Mouse (Mus musculus): Measurements from ENCODE around the gene Mat2a. TPM values are rescaled to one million over a fixed set of nuclear protein-coding genes. Genes with fewer than 3 reads are reported as not detected.
"Not testable (repeated sequence)": the region's sequence is repeated elsewhere in the genome, so short reads cannot be mapped to it uniquely, and the experiment has no call there.

Gene Mat2a
- total RNA-seq (2021), result 100 to 1,000 TPM; 155 to 171 TPM

DNA sequence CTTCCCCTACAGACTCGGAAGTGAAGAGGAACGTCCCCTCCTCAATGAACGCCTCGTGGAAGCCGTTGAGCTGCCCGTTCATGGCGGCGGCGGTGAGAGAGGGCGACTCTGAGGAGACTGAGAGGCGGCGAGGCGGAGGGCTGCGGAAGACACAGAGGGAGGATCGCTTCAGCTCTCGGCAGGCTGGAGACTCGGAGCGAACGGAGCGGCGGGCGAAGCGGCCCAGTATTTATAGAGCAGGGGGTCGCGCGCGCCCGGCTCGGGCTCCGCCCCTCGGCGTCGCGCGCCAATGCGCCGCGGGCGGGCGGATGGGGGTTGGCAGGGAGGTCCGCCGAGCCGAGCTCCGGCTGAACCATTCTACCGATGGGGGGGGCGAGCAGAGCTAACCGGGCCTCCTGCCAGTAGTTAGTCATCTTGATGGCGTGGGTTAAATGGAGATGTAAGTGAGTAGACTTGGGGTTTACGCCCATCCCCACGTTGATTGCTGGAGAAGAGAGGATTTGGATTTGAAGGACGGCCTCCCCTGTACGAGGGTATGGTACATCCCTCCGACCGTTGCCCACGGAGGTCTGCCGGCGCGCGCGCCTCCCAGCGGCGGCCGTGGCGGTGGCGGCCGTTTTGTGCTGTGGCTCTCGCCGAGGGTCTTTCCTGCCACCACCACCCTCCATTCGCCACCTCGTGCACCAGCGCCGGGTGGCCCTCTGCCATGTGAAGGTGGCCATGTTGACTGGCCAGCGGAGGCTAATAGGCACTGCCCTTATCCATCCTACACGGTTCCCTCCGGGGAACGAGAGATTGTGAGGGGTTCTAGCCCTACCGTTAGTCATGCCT lies at the start of gene Mat2a:
Gene Mat2a (minus strand): TSS at position 204 of the 831 bp plus-strand sequence.
- DNase-seq (ENCODE audit: extremely low spot score in 1 of 2, low spot score in 1 of 2), result peak; percentile 91 to 95

DNA sequence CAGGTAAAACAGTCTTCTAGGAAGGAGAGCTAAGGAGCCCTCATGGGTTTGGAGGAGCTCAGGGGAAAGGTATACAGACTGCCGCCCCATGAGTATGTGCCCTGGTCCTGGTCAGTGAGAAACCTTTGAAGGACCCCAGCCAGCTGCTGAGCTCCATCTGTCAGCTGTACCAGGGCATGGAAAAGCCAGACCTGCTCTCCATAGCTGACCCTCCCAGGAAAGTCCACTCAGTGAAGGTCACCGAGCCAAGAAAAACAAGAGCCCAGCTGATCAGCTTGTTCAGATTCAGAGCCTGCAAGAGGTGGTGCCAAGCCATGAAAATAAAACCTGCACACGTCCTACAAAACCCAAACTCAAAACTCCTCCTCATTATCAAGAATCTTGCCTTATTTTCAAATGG lies 49.5 kb upstream of the Mat2a start:
- DNase-seq (ENCODE audit: extremely low spot score in 1 of 2, low spot score in 1 of 2), result no peak

DNA sequence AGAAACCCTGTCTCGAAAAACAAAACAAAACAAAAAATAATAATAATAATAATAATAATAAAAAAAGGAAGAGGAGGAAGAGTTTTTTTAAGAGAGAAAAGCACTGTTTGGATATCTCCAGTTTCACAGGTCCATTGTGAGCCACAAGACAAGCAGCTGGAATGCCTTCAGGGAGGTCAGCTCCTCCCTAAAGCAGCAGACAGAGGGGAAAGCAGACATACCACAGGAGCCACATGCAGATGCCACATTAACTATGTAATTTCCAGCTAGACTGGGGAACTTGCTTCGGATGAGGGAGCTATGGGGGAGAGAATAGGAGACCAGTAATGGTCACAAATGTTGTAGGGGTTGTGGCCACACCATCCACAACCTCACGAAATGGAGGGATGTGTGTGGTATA lies 47.9 kb upstream of the Mat2a start:
- DNase-seq (ENCODE audit: extremely low spot score in 1 of 2, low spot score in 1 of 2), result no peak

DNA sequence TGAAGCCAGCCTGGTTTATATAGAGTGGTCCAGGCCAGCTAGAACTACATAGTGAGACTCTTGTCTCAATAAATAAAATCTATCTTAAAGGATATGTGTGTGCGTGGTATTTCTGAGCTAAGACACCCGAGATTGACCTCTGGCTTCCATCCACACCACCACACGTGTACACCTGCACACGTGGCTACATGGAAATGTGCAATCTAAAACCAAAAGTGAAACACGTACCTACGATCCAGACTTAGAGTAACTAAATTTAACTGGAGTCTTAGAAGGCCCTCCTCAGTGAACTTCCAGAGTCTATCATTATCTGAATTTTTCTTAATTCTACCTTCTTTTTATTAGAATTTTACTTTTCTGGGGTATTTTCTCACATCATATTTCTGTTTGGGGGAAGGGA lies 46.9 kb upstream of the Mat2a start:
- no peak for DNase-seq (ENCODE audit: extremely low spot score in 1 of 2, low spot score in 1 of 2)

DNA sequence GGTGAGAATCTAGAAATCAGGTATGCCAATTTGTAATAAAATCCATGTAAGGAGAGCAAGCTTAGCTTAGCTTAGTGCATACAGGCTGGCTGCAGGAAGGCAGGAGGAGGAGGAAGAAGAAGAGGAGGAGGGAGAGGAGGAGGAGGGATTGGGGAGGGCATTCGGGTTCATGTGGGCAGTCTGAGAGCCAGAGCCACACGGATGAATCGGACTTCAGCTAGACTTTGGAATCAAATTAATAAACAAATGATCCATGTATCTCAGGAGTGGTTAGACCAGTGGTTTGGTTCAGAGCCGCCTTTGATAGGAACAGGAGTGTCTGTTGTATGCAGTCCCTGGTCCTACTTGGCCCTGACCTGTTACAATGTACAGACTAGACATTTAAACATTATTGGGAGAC lies 45.5 kb upstream of the Mat2a start:
- no peak for DNase-seq (ENCODE audit: extremely low spot score in 1 of 2, low spot score in 1 of 2)

DNA sequence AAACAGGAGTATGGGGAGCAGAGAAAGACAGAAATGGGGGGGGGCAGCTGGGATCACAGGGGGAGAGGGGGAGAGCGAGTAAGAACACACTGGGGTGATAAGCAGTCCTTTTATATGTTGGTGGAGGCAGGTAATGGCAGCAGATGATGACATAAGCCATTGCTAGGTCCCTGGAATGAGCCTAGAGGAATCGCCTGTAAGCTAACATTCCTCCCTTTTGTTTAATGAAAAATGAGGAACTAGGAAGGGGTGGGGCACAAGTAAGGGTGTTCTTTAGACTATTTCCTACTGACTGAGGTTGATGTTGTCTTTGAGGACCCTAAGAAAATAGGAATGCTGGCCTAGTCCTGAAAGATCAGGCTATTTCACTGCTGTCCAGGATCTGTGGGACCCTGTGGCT lies 42.8 kb upstream of the Mat2a start:
- no peak for DNase-seq (ENCODE audit: extremely low spot score in 1 of 2, low spot score in 1 of 2)

DNA sequence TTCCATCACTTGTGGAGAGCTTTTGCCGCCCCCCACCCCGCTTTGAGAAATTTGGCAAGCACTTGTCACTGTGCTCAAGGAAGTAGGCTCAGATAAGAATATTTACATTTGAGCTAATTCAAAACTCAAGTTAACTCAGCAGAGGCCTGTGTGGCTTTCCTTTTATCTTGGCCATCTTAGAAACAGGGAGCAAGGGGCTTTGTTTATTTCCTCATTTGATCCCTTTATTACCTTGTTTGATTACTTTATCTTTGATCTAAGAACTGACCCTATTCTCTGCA lies 41.0 kb upstream of the Mat2a start:
- DNase-seq (ENCODE audit: extremely low spot score in 1 of 2, low spot score in 1 of 2), result no peak

DNA sequence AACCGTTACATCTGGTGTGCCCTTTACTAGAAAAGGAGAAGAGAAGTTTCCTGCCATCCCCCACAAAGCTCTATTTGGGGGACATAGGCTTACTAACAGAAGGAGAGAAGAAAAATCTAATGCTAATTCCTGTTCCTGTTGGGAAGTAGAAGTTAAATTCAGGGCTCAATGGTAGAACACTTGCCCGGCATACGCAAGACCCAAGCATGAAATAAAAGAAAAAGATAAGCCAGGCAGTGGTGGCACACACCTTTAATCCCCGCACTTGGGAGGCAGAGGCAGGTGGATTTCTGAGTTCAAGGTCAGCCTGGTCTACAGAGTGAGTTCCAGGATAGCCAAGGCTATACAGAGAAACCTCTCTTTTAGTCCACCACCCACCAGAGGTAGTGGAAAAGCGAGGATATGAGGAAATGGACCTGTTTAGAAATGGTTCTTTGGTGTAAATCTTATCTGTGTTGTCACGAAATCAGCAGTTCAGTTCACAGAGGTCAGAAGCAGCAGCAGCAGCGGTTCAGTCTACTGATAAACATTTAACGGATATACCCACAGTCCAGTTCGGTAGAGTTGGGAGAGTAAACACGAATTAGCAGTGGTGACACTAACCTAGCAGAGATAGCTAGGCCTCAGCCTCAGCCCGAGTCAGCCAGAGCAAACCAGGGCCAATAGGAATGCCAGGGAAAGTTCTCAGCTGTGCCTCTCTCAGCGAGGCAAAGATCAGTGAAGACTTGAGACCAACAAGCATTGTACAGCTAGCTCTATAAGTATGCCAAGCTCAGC lies 40.5 kb upstream of the Mat2a start:
- DNase-seq (ENCODE audit: extremely low spot score in 1 of 2, low spot score in 1 of 2), result no peak

DNA sequence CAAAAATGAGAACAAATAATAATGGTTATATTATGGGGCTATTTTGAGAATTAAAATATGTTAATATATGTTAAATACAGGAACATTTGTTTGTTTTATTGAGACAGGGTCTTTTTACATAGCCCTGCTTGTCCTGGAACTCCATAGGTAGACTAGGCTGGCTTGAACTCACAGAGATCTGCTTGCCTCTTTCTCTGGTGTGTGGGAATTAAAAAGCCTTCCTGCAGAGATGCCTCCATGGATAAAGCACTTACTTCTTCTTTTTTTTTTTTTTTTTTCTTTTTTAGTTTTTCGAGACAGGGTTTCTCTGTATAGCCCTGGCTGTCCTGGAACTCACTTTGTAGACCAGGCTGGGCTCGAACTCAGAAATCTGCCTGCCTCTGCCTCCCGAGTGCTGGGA lies 39.3 kb upstream of the Mat2a start:
- DNase-seq (ENCODE audit: extremely low spot score in 1 of 2, low spot score in 1 of 2), result not testable (repeated sequence)

DNA sequence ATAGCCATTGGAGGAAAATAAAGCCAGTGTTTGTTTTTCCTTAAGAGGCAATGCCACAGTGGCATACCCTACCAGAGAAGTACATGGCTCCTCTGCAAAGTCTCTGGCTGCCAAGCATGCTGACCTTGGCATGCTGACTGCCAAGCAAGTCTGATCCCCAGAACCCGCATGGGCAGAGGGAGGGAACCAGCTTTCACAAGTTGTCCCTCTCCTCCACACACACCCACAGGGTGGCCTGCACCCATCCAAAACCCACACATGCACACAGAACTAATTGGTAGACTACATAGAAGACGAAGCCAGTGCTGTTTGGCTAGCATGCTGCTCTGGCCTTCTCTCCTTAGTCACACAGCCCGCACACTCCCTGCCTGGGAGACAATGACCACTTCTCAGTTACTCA lies 38.3 kb upstream of the Mat2a start:
- no peak for DNase-seq (ENCODE audit: extremely low spot score in 1 of 2, low spot score in 1 of 2)

DNA sequence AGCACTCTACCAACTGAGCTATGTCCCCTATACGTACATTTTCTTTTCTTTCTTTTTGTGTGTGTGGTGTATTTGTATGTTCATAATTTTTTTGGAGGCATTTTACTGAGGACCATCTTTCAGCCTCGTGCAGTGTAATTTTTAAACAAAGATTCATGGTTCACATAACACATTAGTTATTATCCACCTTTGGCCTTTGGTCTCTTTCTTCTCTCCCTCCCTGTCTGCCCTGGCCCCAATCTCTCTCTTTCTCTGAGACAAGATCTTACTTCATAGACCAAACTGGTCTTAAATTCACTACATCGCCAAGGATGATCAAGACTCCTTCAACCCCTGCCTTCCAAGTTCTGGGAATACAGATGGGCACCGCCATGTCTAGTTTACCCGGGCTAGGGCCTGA lies 37.5 kb upstream of the Mat2a start:
- no peak for DNase-seq (ENCODE audit: extremely low spot score in 1 of 2, low spot score in 1 of 2)

DNA sequence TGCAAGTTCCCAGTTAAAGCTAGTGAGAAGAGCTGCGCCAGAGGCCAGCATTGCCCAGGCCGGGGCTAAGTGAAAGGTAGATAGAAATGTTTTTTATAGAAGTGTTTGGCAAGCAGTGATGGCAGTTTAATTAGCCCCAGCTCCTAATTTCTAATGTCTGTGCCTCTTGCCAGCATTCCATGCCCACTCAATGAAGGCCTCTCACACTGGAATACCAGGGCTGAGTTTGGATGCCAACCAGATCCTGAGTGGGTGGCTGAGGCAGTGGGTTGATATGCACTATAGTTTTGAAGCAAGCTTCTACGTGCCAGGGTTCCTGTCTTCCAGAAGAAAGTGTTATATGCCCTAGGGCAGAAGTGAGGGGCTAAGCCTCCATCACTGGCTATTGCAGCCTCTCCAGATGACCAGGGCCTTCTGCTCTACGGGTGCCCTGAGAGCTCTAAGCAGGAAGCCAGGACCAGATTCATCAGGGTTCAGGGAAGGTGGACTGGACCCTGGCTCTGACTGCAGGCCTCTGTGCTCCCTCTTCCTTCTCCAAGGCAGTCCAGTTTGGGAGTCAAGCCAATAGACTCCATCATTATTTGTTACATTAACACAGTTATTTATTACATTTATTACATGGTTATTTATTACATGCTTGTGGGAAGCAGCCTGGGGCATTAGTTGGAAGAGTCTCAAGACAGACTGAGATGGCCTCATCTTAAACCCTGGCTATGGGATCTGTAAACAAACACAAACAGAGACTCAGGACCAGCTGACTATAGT lies 36.0 kb upstream of the Mat2a start:
- no peak for DNase-seq (ENCODE audit: extremely low spot score in 1 of 2, low spot score in 1 of 2)

DNA sequence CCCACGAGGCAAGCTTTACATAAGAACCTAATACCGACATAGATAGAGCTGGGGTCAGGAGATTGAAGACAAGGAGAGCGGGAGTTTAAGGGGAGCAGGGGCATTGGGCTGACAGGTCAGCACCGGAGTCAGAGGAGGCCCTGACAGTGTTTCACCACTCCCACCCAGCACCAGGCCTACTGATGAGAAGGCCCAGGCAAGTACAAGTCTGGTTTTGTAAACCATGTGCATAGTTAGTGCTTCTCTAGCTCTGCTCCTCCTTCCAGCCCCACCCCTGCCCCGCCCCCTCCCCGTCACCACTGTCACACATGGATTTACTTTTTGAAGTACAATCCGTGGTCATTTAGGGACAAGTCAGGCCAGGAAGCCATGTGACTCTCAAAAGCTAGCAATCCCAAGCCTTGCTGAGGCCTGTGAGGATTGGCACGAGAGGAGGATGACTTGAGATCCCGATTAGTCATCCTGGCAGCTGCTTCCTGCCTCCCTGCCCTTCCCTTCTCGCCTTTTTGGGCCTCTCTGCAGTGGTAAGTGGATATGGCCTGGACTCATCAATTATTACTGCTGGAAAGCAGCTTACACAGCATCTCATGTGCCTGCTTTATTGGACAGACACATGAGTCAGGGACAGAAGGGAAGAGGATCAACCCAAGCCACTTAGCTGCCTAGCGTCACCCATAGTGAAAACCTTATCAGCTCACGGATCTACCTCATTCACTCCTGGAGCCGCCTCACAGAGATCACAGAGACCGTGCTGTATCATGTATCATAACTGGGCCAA lies 34.1 kb upstream of the Mat2a start:
- DNase-seq (ENCODE audit: extremely low spot score in 1 of 2, low spot score in 1 of 2), result no peak

DNA sequence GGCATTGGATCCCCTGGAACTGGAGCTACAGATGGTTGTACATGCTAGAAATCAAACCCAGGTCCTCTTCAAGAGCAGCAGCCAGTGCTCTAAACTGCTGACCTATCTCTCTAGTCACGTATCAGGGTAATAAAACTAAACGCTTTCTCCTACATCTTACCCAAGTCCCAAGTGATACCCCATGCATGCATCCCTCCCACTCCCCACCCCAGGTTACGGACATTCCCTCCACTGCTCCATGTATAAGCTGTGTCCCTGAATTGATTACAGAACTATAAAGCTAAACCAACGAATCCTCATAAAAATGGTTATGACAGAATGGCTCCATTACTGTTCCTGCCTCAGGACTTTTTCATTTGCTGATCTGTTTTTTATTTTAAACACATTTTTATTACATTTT lies 26.8 kb upstream of the Mat2a start:
- no peak for DNase-seq (ENCODE audit: extremely low spot score in 1 of 2, low spot score in 1 of 2)

DNA sequence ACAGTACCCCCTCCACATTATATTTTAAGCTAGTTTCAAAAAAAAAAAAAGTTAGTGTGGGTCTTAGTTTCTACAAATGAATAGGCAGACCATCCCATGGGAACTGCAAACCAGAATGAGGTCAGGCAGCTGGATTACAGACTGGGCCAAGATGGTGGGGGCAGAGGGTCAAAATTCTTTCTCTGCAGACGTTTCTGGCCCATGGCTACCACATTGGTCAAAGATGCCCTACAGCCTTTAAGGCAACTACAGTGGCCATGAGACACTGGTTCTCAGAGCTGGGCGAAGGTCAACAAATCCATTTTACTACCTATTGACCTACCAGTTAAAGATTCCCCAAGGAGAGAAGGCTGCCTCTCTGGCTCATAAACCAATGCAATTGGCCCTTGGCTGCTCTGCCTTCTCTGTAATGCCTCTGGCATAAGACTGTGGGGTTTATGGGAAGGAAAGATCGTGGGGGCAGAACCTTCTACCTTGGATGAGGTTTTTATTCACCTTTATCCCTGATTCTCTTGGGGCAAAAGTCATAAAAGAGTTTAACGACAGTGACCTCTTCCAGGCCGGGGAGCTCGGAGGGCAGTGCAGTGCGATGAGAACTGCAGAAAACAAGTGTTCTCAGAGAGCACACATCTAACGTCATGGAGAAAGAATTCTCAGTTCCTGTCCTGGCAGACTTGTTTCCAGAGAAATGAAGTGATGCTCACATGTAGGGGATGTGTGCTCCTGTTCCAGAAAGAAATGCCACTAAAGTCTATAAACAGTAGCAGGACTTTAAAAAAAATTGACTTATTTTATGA lies 26.2 kb upstream of the Mat2a start:
- no peak for DNase-seq (ENCODE audit: extremely low spot score in 1 of 2, low spot score in 1 of 2)

DNA sequence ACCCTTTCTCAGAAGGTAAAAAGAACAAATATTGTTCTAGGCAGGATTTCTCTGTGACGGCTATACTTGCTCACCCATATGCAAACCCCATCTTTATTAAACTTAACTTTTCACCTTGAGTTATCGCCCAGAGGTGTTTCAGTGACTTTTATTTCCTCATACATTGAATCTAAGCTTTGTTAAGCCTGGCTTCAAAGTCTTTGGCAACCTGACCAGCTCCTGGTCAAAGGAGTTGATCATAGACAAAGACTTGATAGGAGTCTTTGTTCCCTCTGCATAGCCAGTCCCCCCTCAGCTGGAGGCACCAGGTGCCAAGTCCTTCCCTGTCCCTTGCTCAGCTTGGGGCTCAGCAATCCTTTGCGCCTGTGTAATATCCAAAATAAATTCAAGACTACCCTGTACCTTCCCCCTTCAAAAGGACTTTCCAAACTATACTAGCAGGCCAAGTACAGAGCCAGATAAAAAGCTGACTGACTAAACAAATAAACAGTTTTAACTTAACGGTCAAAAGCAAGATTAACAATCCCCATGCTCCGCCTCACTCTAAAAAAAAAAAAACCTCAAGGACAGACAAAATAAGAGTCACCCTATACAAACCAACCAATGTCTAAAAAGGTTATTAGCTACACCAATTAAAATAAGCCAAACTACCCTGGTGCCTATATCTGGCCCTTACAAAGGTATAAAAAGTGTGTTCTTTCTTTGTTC lies 23.3 kb upstream of the Mat2a start:
- DNase-seq (ENCODE audit: extremely low spot score in 1 of 2, low spot score in 1 of 2), result not testable (repeated sequence)

DNA sequence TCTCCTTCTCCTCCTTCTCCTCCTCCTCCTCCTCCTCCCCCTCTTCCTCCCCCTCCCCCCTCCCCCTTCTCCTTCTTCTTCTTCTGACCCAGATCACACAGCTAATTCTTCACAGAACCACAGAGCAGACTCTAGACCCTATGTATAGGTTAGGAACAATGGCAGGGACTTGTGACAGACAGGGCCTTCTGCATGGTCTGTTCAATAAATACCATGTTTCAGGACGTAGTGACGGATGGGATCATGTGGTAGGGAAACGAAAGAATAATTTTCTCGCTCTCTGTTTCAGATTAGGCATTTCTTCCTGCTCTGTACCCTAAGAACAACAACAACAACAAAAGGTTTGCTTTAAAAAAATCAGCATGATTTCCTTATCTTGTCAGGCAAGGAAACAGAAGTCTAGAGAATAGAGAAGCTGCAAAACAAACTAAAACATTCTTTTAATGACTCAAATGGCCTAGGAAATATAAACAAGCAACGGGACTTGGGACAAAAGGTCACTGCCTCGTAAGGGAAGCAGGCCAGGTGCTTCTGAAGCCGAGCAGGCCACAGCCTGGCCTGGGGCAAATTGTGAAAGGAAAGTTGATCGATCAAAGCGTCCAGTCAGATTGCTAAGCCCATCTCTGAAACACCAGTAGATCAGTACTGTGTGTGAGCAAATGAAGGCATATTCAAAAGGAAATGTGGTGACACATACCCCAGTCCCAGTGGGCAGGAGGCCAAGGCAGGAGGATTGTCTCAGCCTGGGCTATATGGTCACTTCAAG lies 20.9 kb upstream of the Mat2a start:
- DNase-seq (ENCODE audit: extremely low spot score in 1 of 2, low spot score in 1 of 2), result no peak

DNA sequence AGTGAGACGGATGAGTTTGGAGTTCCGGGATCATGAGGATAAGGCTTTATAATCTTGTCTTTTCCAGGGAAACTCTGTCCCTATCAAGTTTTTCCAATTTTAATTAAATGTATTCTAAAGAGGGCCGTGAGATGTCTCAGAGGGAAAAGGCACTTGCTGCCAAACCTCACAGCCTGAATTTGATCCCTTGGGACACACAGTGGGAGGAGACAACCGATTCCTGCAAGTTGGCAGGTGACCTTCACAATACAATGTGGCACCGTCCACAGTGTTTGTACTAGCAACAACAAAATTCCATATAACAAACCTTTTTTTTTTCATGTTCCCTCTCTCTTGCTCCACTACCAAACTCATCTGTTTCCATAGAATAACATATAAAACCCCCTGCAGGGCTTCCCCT lies 19.6 kb upstream of the Mat2a start:
- no peak for DNase-seq (ENCODE audit: extremely low spot score in 1 of 2, low spot score in 1 of 2)
